Mouse (Mus musculus) mesoderm, embryonic 11.5 days (tissue): ENCODE data around the gene Gng13.
"Not testable (repeated sequence)": the region's sequence is repeated elsewhere in the genome, so short reads cannot be mapped to it uniquely, and the experiment has no call there.

Experiments
- DNase-seq: peaks from one replicate; pipeline ENCODE4 v3.0.0-alpha.2; 2012; ENCODE audit warnings: low read depth, low spot score

The Gng13 gene

GRCm38 (mm10) chr17:25732082-25732481 is 15.1 kb downstream of the Gng13 start:
- peak; percentile 91 for DNase-seq

GRCm38 (mm10) chr17:25735246-25735645 is 18.3 kb downstream of the Gng13 start:
- DNase-seq, result no peak

- DNase-seq, result no peak
These were observed 18.8 kb downstream of the Gng13 start, which contains the start of gene Mslnl for GRCm38 (mm10) chr17:25735745-25736144. Mslnl (plus strand) TSS chr17:25736042.

GRCm38 (mm10) chr17:25738861-25739260 is 21.9 kb downstream of the Gng13 start:
- no peak for DNase-seq

- not testable (repeated sequence) for DNase-seq
These were observed 24.5 kb downstream of the Gng13 start for GRCm38 (mm10) chr17:25741471-25741870.

- no peak for DNase-seq
These were observed 26.9 kb downstream of the Gng13 start for GRCm38 (mm10) chr17:25743831-25744230.

- DNase-seq, result no peak
These were observed 27.3 kb downstream of the Gng13 start for GRCm38 (mm10) chr17:25744311-25744710.

GRCm38 (mm10) chr17:25748238-25748637 is 31.3 kb downstream of the Gng13 start:
- no peak for DNase-seq

- DNase-seq, result no peak
These were observed 32.3 kb downstream of the Gng13 start for GRCm38 (mm10) chr17:25749314-25749713.

GRCm38 (mm10) chr17:25751446-25751845 is 34.5 kb downstream of the Gng13 start:
- no peak for DNase-seq

- DNase-seq, result no peak
These were observed 37.3 kb downstream of the Gng13 start, which contains the start of gene Msln for GRCm38 (mm10) chr17:25754241-25754640. Msln (minus strand) TSS chr17:25754378.

GRCm38 (mm10) chr17:25755086-25755485 is 38.1 kb downstream of the Gng13 start:
- no peak for DNase-seq

- peak; percentile 22 for DNase-seq
These were observed 38.8 kb downstream of the Gng13 start for GRCm38 (mm10) chr17:25755627-25756377.

- no peak for DNase-seq
These were observed 39.6 kb downstream of the Gng13 start for GRCm38 (mm10) chr17:25756378-25757242.

GRCm38 (mm10) chr17:25757691-25758090 is 40.7 kb downstream of the Gng13 start:
- DNase-seq, result no peak

- no peak for DNase-seq
These were observed 43.2 kb downstream of the Gng13 start for GRCm38 (mm10) chr17:25760148-25760547.

GRCm38 (mm10) chr17:25761561-25761970 is 44.6 kb downstream of the Gng13 start:
- DNase-seq, result no peak

- DNase-seq, result no peak
These were observed 45.6 kb downstream of the Gng13 start for GRCm38 (mm10) chr17:25762591-25762990.

GRCm38 (mm10) chr17:25765886-25766285 is 48.9 kb downstream of the Gng13 start:
- peak; percentile 52 for DNase-seq
